Mouse (Mus musculus): Measurements from ENCODE around the gene Eif4a3.
"Not testable (repeated sequence)": the region's sequence is repeated elsewhere in the genome, so short reads cannot be mapped to it uniquely, and the experiment has no call there.

Eif4a3 gene

DNA sequence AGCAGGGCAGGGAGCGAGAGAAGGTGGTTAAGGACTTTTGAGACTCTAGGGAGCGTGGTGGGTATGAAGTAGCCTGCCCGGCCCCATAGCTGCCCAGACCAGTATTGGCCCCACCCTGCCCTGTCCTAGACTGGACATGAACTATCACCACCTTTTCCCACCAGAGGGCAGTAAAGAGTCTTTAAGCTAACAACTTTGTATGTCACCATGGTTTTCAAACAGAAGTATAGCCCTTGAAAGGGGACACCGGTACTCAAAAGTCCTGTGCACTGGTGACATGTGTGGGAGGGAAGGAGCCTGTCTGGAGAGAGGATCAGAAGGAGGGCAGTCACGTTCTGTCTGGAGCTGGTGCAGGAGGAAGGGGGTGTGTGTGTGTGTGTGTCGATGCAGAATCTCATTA lies 50.9 kb downstream of the Eif4a3 start:
- DNase-seq (ENCODE audit: low read depth, low spot score): no peak

DNA sequence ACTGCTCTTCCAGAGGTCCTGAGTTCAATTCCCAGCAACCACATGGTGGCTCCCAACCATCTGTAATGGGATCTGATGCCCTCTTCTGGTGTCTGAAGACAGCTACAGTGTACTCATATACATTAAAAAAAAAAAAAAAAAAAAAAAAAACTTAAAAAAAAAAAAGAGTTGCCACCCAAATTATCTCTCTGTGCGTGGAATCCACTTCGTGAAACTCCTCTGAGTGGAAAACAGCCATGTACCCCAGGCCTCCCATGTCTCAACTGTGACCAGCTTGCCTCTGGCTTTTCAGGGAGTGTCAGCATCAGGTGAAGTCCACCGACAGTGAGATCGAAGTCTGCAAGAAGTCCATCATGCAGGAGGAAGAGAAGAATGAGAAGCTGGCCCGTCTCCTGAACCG lies 54.3 kb downstream of the Eif4a3 start:
- not testable (repeated sequence) for DNase-seq (ENCODE audit: low read depth, low spot score)

DNA sequence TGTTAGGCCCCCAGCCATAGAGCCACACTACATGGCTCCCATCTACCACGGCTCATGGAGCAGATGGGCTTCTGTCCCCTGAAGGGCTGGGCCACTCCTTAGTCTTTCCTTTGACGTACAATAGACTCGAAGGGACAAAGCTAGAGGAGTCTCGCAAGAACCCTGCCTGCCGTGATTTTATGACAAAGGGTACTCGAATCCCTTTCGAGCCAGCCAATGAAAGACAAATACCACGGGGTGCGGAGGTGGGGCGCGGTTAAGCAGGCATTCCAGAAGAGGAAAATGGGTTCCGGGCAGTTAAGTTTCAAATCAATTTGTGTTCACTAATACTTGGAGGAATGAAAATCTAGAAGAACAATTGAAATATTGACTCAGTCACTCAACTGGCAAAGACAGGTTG lies 60.4 kb downstream of the Eif4a3 start:
- DNase-seq (ENCODE audit: low read depth, low spot score): no peak
